Mouse (Mus musculus) heart, embryonic 16.5 days (tissue): Measurements from ENCODE around the gene Sec24b. TPM values are rescaled to one million over a fixed set of nuclear protein-coding genes. Genes with fewer than 3 reads are reported as not detected.

Source experiments
- ATAC-seq: fragments of 200-750 bp; cut with Nextera tagmentation; replicated peaks from 2 replicates; pipeline ENCODE4 v1.8.0; 2017; ENCODE audit warnings: moderate number of reproducible peaks; ENCODE audit not compliant: insufficient read depth, low FRiP score; ENCODE audit errors: extremely low read depth
- H3K27ac ChIP-seq: fragments of 300-500 bp; sonication (generic); 2 replicates; pipeline ENCODE4 v1.5.1; 2014; ENCODE audit warnings: mild to moderate bottlenecking, low read length, control low read depth, moderate library complexity
- H3K27me3 ChIP-seq: fragments of 300-500 bp; sonication (generic); 2 replicates; pipeline ENCODE4 v1.6.1; 2014; ENCODE audit warnings: low read length, mixed read lengths; ENCODE audit not compliant: control insufficient read depth, insufficient read depth
- H3K36me3 ChIP-seq: fragments of 300-500 bp; sonication (generic); 2 replicates; pipeline ENCODE4 v1.6.1; 2014; ENCODE audit not compliant: control insufficient read depth, insufficient read depth
- H3K4me1 ChIP-seq: fragments of 300-500 bp; sonication (generic); 2 replicates; pipeline ENCODE4 v1.6.1; 2014; ENCODE audit warnings: low read length, mixed read lengths; ENCODE audit not compliant: control insufficient read depth, insufficient read depth
- H3K4me2 ChIP-seq: fragments of 300-500 bp; sonication (generic); 2 replicates; pipeline ENCODE4 v1.6.1; 2014; ENCODE audit warnings: low read depth, mild to moderate bottlenecking, control low read depth, low read length
- H3K4me3 ChIP-seq: fragments of 300-500 bp; sonication (generic); 2 replicates; pipeline ENCODE4 v1.5.1; 2014; ENCODE audit warnings: mild to moderate bottlenecking, control low read depth, low read length
- H3K9ac ChIP-seq: fragments of 300-500 bp; sonication (generic); 2 replicates; pipeline ENCODE4 v1.6.1; 2014; ENCODE audit warnings: low read length, control low read depth
- H3K9me3 ChIP-seq: fragments of 300-500 bp; sonication (generic); replicated peaks from 2 replicates; pipeline ENCODE4 v1.6.1; 2016; ENCODE audit warnings: low read length; ENCODE audit not compliant: control insufficient read depth
- WGBS: fragments of 180-500 bp; shearing (Covaris S2); extraction: QIAGEN DNeasy Blood & Tissue Kit; methylation state at CpG from one replicate; pipeline ENCODE4 v1.1.7; 2014; 5-methylcytosine and 5-hydroxymethylcytosine counted together
- polyA plus RNA-seq: library from polyadenylated mRNA; unstranded; fragments of >200 nt; fragmentation: Nextera tagmentation; extraction: Ambion mirVana; gene quantifications from 2 replicates; pipeline ENCODE4 v1.2.1, GENCODE M21; 2015

The Sec24b gene
- polyA plus RNA-seq, 1 experiment from 2014 or later, result 25.8 TPM

DNA sequence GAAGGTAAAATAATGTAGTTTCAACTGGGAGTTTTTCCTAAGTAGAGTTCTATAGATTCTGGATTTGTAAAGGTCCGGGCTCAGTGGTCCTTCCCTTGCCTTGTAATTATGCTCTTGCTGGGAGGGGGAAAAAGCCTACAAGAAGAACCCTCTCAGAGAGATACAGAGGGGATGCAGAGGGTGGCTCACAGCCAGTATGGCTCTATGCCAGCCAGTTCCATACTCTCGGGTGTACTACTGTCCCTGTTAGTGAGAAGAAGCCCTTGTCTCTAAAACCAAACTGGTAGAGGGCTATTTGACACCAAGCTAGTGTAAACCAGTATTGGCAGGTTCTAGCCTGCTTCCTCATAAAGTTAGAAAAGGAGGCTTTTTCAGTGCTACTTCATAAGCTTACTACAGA lies 22.0 kb upstream of the Sec24b start:
- Histone ChIP-seq H3K4me2 (no peak overlapping the region), H3K4me1 (no peaks in the 10 kb centered on the region), H3K27ac (no peak overlapping the region), H3K27me3 (no peaks in the 10 kb centered on the region), H3K9me3 (peaks cover 4% of the 10 kb centered on the region; the same call in 1 of the 2 replicates), H3K9ac (no peak overlapping the region), H3K36me3 (no peaks in the 10 kb centered on the region), H3K4me3 (no peak overlapping the region)
- WGBS, result 43% methylated on average over 2 of the region's 2 CpGs
- no peak for ATAC-seq

DNA sequence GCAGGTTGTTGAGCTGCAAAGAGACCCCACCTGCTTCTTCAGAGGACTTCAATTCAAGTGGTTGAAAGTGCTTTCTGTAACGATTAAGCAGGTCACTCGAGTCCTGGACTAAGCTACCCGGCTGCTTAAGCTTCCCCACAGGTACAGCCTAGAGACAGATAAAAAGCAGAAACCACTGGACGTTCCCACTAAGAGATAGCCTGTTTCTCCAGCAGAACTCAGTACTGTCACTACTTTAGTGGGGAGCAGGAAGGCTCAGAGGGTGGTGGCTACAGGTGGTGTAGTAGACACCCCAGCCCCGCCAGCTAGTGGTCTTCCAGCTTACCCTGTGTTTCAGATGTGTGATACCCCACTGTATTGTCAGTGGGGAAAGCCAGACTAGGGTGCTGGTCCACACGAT lies 19.3 kb upstream of the Sec24b start:
- WGBS, result 68% methylated on average over 6 of the region's 6 CpGs
- Histone ChIP-seq H3K4me2 (no peak overlapping the region), H3K4me3 (no peak overlapping the region), H3K9ac (no peak overlapping the region), H3K27me3 (no peaks in the 10 kb centered on the region), H3K36me3 (no peaks in the 10 kb centered on the region), H3K9me3 (peaks cover 4% of the 10 kb centered on the region; the same call in 1 of the 2 replicates), H3K4me1 (no peaks in the 10 kb centered on the region), H3K27ac (no peak overlapping the region)
- ATAC-seq, result no peak

DNA sequence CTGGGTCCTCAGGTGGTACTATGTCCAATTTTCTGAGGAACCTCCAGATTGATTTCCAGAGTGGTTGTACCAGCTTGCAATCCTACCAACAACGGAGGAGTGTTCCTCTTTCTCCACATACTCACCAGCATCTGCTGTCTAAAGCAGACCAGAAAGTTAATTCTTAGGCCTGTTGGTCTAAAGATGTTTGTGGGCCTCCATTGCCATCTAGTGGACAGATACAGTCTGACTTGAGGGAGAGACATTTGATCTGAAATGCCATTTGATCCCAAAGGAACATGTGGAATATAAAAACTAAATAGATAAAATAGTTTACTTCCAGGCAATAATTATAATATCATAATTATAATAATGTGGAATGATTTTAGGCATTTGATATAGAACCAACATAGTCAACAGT lies 18.4 kb upstream of the Sec24b start:
- H3K27ac ChIP-seq, result no peak overlapping the region
- H3K9ac ChIP-seq, result no peak overlapping the region
- no peak overlapping the region for H3K4me3 ChIP-seq
- no peak; the same call in 1 of the 2 replicates for ATAC-seq
- no peaks in the 10 kb centered on the region for H3K36me3 ChIP-seq
- H3K9me3 ChIP-seq, result no peaks in the 10 kb centered on the region
- H3K4me2 ChIP-seq, result no peak overlapping the region
- H3K27me3 ChIP-seq, result no peaks in the 10 kb centered on the region
- no peaks in the 10 kb centered on the region for H3K4me1 ChIP-seq
- WGBS, result 4% methylated on average over 1 of the region's 1 CpGs

DNA sequence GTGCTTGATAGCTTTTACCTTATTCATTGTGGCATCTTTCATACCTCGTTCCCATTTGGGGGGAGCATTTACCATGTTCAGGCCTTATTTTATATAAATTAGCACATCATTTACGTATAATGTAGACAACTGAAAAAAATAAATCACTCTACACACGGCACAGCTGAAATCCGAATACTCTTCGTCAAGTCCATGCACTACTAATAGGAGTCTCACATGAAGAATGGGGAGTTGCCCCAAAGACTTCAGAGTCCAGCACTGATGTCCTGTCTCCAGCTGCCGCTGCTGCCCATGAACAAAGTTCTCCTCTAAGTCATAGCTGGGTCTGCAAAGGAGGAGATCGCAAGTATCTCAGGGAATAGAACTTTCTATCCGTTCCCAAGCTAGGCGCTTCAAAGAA lies 15.9 kb upstream of the Sec24b start:
- ATAC-seq, result no peak
- no peak overlapping the region for H3K4me3 ChIP-seq
- no peak overlapping the region for H3K9ac ChIP-seq
- no peaks in the 10 kb centered on the region for H3K4me1 ChIP-seq
- no peaks in the 10 kb centered on the region for H3K9me3 ChIP-seq
- no peaks in the 10 kb centered on the region for H3K36me3 ChIP-seq
- no peak overlapping the region for H3K27ac ChIP-seq
- no peaks in the 10 kb centered on the region for H3K27me3 ChIP-seq
- 89% methylated on average over 9 of the region's 9 CpGs for WGBS
- H3K4me2 ChIP-seq, result no peak overlapping the region

DNA sequence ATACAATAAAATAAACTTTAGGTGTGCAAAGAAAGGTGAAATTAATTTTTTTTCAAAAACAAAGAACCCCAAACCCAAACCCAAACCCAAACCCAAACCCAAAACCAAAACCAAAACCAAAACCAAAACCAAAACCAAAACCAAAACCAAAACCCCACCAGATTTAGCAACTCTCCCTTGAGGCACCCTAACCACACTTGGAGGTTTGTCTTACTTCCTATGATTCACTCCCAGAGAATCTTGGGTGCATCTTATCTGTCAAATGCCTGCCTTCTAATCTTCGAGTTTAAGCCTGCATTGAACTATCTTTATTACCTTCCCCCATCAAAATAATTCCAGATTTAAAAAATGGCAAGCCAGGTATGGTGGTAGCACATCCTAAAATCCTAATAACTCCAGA lies 14.4 kb upstream of the Sec24b start:
- no peaks in the 10 kb centered on the region for H3K27me3 ChIP-seq
- no peaks in the 10 kb centered on the region for H3K4me1 ChIP-seq
- no peak for ATAC-seq
- no peak overlapping the region for H3K4me2 ChIP-seq
- no peak overlapping the region for H3K4me3 ChIP-seq
- H3K9ac ChIP-seq, result no peak overlapping the region
- 51% methylated on average over 1 of the region's 1 CpGs for WGBS
- no peaks in the 10 kb centered on the region for H3K36me3 ChIP-seq
- H3K9me3 ChIP-seq, result no peaks in the 10 kb centered on the region
- no peak overlapping the region for H3K27ac ChIP-seq

DNA sequence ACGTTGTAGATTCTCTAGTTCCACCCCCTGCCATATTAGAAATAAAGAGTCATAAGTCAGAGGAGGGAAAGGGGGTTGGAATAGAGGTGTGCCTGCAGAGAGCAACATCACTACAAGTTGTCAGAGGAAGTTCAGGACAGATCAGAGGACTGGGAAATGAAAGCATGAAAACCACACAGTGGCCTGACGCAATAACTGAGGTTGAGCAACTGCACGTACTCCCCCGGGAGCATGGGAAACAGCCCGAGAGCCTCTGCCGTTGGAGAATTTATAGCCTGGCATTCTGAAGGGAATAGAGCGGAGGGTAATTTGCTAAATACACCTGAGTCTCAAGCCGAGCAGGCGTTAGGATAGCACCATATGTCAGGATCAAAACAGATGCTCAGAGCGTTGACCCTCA lies 11.7 kb upstream of the Sec24b start:
- no peaks in the 10 kb centered on the region for H3K9me3 ChIP-seq
- H3K27ac ChIP-seq, result no peak overlapping the region
- no peaks in the 10 kb centered on the region for H3K36me3 ChIP-seq
- H3K4me3 ChIP-seq, result no peak overlapping the region
- 59% methylated on average over 10 of the region's 10 CpGs for WGBS
- no peak overlapping the region for H3K4me2 ChIP-seq
- H3K27me3 ChIP-seq, result no peaks in the 10 kb centered on the region
- no peak for ATAC-seq
- no peaks in the 10 kb centered on the region for H3K4me1 ChIP-seq
- H3K9ac ChIP-seq, result no peak overlapping the region

DNA sequence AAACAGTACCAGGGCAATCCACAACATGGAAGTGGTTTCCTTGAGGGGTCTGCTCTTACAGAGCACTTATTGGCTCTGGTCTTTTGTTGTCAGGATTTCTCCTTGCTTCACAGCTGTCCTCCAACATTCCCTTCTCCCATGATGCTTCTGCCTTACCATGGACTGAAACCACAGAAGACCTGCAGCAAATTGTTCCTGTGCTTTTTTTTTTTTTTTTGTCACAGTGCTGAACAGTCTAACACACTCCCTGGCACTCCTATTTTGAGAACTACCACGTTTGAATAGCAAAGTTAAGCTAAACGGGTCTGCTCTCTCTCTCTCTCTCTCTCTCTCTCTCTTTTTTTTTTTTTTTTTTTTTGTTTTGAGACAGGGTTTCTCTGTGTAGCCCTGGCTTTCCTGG lies 10.6 kb upstream of the Sec24b start:
- no peaks in the 10 kb centered on the region for H3K9me3 ChIP-seq
- 64% methylated on average over 2 of the region's 2 CpGs for WGBS
- no peaks in the 10 kb centered on the region for H3K27me3 ChIP-seq
- no peak overlapping the region for H3K4me3 ChIP-seq
- no peaks in the 10 kb centered on the region for H3K36me3 ChIP-seq
- H3K27ac ChIP-seq, result no peak overlapping the region
- no peaks in the 10 kb centered on the region for H3K4me1 ChIP-seq
- ATAC-seq, result no peak
- no peak overlapping the region for H3K9ac ChIP-seq
- no peak overlapping the region for H3K4me2 ChIP-seq

DNA sequence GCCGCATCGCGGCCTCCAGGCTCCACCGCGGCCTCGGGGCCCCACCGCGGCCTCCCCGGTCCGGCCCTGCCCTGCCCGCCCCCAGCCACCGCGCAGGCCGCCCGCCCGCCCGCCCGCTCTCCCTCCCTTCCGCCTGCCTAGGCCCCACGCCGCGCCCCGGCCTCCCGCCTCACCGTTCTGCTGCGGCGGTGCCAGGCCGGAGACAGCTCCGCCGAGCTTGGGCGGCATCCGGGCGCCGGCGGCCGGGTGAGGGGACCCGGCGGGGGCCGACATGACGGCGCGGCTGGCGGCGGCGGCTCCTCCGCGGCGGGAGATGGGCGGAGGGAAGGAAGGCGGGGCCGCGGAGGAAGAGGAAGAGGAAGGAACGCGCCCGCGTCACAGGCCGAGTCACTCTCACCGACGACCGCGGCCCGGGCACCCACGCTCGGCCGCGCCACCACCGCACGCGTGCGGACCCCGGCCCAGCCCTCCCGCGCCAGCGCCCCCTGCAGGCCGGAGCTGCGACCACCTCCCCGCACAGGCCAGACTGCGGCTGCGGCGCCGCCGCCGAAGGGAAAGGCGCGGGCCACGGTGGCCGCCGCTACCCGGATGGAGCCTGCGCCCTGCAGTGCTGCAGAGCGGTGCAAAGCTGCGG lies 840 bp downstream of the Sec24b start:
- WGBS, result 0% methylated on average over 42 of the region's 92 CpGs
- no peaks in the 10 kb centered on the region for H3K36me3 ChIP-seq
- peak overlapping the region; percentile 91 for H3K9ac ChIP-seq
- ATAC-seq, result peak; percentile 86
- no peaks in the 10 kb centered on the region for H3K27me3 ChIP-seq
- H3K9me3 ChIP-seq, result no peaks in the 10 kb centered on the region
- H3K4me3 ChIP-seq, result peak overlapping the region; percentile 78
- peak overlapping the region; percentile 98 for H3K27ac ChIP-seq
- H3K4me2 ChIP-seq, result peak overlapping the region; percentile 91
- H3K4me1 ChIP-seq, result peaks cover 42% of the 10 kb centered on the region

DNA sequence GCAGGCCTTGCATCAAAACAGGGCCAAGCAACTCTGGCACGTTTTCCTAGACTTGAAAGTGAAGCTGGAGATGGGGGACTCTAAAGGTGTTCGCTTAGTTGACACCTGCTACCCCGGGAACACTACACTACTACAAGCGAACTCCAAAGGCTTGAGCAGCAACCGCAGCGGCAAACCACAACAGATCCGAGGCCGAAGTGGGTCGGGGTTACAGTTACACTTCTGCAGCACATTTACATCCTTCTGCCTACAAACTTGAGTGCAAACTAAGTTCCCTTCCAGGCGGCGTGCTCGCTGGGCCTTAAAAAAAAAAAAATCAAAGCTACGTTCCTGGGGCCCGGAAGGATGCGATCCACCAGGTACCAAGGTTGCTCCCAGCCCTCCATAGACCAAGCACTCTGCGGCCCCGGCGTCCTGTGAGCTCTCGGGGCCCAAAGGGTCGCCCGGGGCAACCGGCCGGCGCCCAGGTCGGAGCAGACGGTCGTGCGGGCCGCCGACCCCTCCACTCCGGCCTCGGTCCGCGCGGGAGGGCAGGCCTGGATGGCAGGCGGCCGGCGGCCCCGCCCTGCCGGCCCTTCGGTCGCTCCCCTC lies 1.5 kb downstream of the Sec24b start:
- Histone ChIP-seq H3K4me3 (peak overlapping the region; percentile 78), H3K4me2 (peak overlapping the region; percentile 91), H3K27ac (peak overlapping the region; percentile 98), H3K4me1 (peaks cover 48% of the 10 kb centered on the region), H3K27me3 (no peaks in the 10 kb centered on the region), H3K36me3 (no peaks in the 10 kb centered on the region), H3K9ac (peak overlapping the region; percentile 91), H3K9me3 (no peaks in the 10 kb centered on the region)
- WGBS, result under 1% methylated on average over 37 of the region's 42 CpGs
- ATAC-seq, result no peak; the same call in 1 of the 2 replicates
